Mouse (Mus musculus): ENCODE data around the gene Pfdn5.

The Pfdn5 gene

GRCm38 (mm10) chr15:102326022-102326576, at the start of gene Pfdn5:
Gene Pfdn5 (plus strand): TSS chr15:102326116.
- DNase-seq (ENCODE audit: extremely low spot score, low spot score): peak; percentile 80

- DNase-seq (ENCODE audit: extremely low spot score, low spot score): no peak
These were observed 47.2 kb upstream of the Pfdn5 start for GRCm38 (mm10) chr15:102278726-102279091.

- DNase-seq (ENCODE audit: extremely low spot score, low spot score): peak; percentile 94
These were observed 46.7 kb upstream of the Pfdn5 start, which contains the start of gene Mfsd5 for GRCm38 (mm10) chr15:102279092-102279782. Gene Mfsd5 (plus strand): TSS chr15:102279454.

GRCm38 (mm10) chr15:102279783-102280520, 46.0 kb upstream of the Pfdn5 start:
- DNase-seq (ENCODE audit: extremely low spot score, low spot score): no peak

GRCm38 (mm10) chr15:102280623-102281022, 45.3 kb upstream of the Pfdn5 start:
- DNase-seq (ENCODE audit: extremely low spot score, low spot score): no peak

- no peak for DNase-seq (ENCODE audit: extremely low spot score, low spot score)
These were observed 43.2 kb upstream of the Pfdn5 start for GRCm38 (mm10) chr15:102282463-102283292.

GRCm38 (mm10) chr15:102283648-102284047, 42.3 kb upstream of the Pfdn5 start:
- no peak for DNase-seq (ENCODE audit: extremely low spot score, low spot score)

- no peak for DNase-seq (ENCODE audit: extremely low spot score, low spot score)
These were observed 38.5 kb upstream of the Pfdn5 start for GRCm38 (mm10) chr15:102287395-102287794.

- peak; percentile 96 for DNase-seq (ENCODE audit: extremely low spot score, low spot score)
These were observed 30.1 kb upstream of the Pfdn5 start, which contains the start of gene Espl1 for GRCm38 (mm10) chr15:102295633-102296367. Gene Espl1 (plus strand): TSS chr15:102296266.

- DNase-seq (ENCODE audit: extremely low spot score, low spot score): no peak
These were observed 29.4 kb upstream of the Pfdn5 start for GRCm38 (mm10) chr15:102296368-102297006.

GRCm38 (mm10) chr15:102302542-102302941, 23.4 kb upstream of the Pfdn5 start:
- no peak for DNase-seq (ENCODE audit: extremely low spot score, low spot score)

- DNase-seq (ENCODE audit: extremely low spot score, low spot score): no peak
These were observed 17.2 kb upstream of the Pfdn5 start for GRCm38 (mm10) chr15:102308717-102309116.

- no peak for DNase-seq (ENCODE audit: extremely low spot score, low spot score)
These were observed 15.7 kb upstream of the Pfdn5 start for GRCm38 (mm10) chr15:102310074-102310845.

- DNase-seq (ENCODE audit: extremely low spot score, low spot score): no peak
These were observed 14.4 kb upstream of the Pfdn5 start for GRCm38 (mm10) chr15:102311489-102311888.

- DNase-seq (ENCODE audit: extremely low spot score, low spot score): no peak
These were observed 10.6 kb upstream of the Pfdn5 start for GRCm38 (mm10) chr15:102315292-102315691.

- DNase-seq (ENCODE audit: extremely low spot score, low spot score): no peak
These were observed 9.7 kb upstream of the Pfdn5 start for GRCm38 (mm10) chr15:102316263-102316662.

GRCm38 (mm10) chr15:102324654-102325473, 1.1 kb upstream of the Pfdn5 start:
- no peak for DNase-seq (ENCODE audit: extremely low spot score, low spot score)

GRCm38 (mm10) chr15:102326892-102327291, 976 bp downstream of the Pfdn5 start:
- no peak for DNase-seq (ENCODE audit: extremely low spot score, low spot score)

- peak; percentile 85 for DNase-seq (ENCODE audit: extremely low spot score, low spot score)
These were observed 5.7 kb downstream of the Pfdn5 start, which contains the start of gene Myg1 for GRCm38 (mm10) chr15:102331610-102332015. Gene Myg1 (plus strand): TSS chr15:102331709.

Data from neural tube, embryonic 10.5 days (tissue).